Mouse (Mus musculus): ENCODE measurements around the gene Ctu2.

Gene Ctu2

DNA sequence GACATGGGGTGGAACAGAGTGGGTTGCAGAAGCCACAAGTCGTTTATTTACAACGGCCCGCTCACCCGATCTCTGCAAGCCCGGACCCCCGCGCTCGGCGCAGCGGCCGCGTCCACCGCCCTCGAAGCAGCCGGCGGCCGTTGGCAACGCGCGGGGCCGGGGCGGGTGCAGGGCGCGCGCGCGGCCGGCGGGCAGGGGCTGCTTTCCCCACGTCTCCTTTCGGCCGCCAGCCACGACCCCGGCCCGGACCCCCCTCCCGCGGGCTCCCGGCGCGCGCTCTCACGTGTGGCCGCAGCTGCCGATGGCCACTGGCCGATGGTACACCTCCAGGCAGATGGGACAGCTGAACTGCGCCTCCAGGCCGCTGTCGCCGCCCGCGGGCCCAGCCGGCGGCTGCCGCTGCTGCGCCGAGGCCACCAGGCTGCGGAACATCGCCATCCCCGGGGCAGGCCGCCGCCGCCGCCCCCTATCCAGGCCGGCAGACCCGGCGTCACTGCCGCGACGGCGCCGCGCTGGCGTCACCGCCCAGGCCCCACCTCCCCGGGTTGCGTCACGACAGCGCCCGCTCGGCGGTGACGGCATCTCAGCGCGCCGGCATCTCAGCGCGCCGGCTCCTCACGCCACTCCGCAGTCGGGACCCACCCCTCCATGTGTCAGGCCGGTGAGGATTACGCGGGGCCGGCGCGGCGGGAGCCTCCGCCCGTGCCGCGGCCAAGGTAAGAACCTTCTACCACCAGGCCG lies at the start of gene Ctu2, which contains the start of gene Rnf166:
TSS of gene Ctu2 (plus strand) at position 564 of the 741 bp plus-strand sequence.
TSS of gene Rnf166 (minus strand) at position 485 of the 741 bp plus-strand sequence.
- peak; percentile 95 for DNase-seq (ENCODE audit: low read depth, low spot score)

GRCm38 (mm10) chr8:122426145-122426544 lies 49.8 kb upstream of the Ctu2 start:
- DNase-seq (ENCODE audit: low read depth, low spot score): no peak

DNA sequence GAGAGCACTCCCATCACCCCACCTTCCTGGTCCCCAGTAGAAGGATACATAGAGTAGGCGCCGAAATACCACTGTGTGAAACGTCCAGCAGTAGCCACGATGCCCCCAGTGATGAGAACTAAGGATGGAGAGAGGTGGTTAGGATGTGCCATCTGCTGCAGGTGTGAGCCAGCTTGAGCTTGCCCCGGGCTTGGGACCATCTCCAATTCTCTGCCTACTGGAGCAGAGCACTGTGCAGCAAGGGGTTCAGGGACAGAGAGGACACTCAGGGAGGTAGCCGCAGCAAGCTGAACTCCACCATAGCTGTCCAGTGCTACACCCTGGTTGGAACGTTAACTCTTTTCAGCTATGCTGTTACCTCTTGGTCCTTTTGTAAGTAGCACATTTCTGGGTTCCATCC lies 48.3 kb upstream of the Ctu2 start:
- no peak for DNase-seq (ENCODE audit: low read depth, low spot score)

- DNase-seq (ENCODE audit: low read depth, low spot score): no peak
Measured at GRCm38 (mm10) chr8:122428163-122428562, 47.8 kb upstream of the Ctu2 start.

DNA sequence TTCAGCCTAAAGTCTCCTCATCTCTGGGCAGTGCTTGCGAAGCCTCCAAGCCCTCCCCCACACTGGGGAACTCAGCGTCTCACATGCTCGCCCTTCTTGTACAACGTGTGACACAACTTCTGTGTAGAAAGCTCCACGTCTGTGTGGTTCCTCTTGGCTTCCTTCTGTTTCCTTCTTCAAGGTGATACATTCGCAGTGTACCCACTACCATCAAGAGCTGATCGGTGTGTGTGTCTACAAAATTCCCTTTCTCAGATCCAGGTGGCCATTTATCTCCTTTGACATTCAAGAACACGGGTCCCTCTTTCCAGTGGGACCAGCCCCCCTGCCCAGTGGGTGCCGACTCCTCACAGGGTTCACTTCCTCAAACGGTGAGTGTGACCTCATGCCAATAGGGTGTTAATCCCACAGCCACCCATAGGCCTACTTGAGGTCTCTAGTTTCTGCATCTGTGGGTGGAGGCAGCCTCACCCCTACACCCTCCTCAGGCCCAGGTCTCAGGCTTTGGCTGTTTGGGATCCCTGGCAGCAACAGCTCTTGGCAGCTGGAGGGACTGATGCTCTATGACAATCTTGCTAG lies 45.8 kb upstream of the Ctu2 start:
- DNase-seq (ENCODE audit: low read depth, low spot score): peak; percentile 32

- DNase-seq (ENCODE audit: low read depth, low spot score): no peak
Measured at GRCm38 (mm10) chr8:122430646-122431045, 45.3 kb upstream of the Ctu2 start.

DNA sequence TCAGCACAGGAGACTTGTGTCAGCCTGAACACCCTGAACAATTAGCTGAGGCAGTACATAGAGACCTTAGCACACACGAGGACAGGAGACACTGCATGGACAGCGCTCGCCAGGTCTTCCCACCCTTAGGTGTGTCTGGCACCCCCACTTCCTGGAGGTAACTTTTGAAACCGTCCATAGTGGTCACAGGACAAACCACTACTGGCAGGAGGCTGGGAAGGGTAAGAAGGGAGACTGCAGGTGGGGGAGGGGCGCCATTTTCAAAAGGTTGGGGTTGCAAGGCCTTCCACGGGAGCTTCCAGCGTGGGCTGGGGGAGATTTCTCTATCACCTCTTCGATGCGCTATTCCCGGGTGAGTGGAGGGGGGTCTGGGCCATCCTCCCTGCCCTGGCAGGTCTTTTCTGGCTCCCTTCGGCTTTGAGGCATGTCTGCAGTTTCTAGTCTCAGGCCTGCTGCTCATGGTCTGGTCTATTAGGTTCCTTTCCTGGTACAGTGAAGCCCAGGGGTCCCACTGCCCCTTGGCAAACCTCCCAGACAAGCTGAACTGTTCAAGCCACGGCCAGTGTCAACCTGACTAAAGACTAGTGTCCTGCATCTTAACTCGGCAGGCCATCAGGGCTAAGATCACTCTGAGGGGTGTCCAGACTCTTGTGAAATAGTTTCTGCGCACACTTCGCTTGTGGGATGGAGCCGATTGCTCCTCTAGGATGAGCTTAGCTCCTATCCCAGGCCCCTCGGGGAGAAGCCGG lies 44.1 kb upstream of the Ctu2 start:
- DNase-seq (ENCODE audit: low read depth, low spot score): peak; percentile 33

GRCm38 (mm10) chr8:122432443-122433268 lies 43.3 kb upstream of the Ctu2 start, which contains the start of gene Cyba:
TSS of gene Cyba (minus strand) at chr8:122432930.
- DNase-seq (ENCODE audit: low read depth, low spot score): peak; percentile 89

DNA sequence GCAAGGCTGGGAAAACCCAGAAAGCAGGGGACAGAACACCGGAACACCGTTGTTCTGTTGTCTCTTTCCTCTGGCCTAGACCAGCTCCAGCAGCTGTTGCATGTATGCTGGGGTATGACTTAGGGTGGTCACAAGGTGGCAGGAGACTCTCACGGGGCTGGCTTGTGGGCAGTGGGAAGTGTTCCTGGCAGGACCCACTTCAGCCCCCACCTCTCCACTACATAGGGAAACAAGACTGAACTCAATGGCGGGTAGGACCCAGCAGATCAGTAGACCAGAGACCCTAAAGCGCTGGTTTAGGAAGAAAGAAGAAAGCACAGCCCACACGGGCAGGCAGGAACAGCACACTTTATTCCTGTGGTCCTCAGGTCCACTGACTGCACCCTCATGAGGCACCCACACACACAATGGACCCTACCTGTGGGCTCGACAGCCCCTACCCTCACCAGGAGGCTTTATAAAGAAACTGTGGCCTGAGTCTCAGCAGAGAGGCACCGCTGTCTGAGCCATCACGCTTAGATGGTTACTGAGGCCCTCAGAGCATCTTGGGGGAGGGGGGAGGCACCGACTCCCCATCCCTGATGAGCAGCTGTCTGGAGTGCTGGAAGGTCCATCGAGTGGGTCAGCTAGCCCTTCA lies 42.6 kb upstream of the Ctu2 start:
- DNase-seq (ENCODE audit: low read depth, low spot score): no peak

DNA sequence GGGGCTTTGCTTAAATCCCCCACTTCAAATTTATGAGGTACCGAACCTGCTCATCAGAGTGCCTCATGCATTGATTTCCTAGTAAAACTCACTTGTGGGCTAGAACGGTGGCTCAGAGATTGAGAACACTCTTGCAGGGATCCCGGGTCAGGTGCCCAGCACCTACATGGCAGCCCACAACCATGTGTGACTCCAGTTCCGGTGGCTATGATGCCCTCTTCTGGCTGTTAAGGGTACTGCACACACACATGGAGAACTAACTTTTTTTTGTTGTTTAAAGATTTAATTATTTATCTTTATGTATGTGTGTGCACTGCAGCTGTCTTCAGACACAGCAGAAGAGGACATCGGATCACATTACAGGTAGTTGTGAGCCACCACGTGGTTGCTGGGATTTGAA lies 40.6 kb upstream of the Ctu2 start:
- peak; percentile 35 for DNase-seq (ENCODE audit: low read depth, low spot score)

- peak; percentile 44 for DNase-seq (ENCODE audit: low read depth, low spot score)
Measured at GRCm38 (mm10) chr8:122436146-122436545, 39.8 kb upstream of the Ctu2 start.

DNA sequence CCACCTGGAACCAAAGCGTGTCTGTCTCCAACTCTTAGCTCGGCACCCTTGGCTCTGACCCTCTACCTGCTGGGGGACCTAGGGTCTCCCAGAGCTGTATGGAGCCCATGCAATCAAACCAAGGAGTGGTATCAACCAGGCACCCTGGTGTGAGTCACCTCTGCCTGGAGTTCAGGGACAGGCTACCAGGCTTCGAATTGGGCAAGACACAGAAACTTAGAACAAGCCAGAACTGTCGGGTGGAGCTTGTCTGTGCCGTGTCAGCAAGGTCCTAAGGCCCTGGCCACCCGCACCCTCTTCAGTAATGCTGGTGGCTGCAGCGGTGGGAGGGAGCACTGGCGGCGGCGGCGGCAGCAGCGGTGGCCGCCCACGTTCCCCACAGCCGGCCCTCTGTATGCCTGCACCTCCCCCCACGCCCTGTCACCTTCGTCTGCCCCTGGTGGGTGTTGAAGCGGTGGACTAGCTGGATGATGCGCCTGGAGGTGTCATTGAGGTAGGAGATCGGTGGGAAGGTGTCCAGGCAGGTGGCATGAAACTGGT lies 39.3 kb upstream of the Ctu2 start:
- peak; percentile 52 for DNase-seq (ENCODE audit: low read depth, low spot score)

DNA sequence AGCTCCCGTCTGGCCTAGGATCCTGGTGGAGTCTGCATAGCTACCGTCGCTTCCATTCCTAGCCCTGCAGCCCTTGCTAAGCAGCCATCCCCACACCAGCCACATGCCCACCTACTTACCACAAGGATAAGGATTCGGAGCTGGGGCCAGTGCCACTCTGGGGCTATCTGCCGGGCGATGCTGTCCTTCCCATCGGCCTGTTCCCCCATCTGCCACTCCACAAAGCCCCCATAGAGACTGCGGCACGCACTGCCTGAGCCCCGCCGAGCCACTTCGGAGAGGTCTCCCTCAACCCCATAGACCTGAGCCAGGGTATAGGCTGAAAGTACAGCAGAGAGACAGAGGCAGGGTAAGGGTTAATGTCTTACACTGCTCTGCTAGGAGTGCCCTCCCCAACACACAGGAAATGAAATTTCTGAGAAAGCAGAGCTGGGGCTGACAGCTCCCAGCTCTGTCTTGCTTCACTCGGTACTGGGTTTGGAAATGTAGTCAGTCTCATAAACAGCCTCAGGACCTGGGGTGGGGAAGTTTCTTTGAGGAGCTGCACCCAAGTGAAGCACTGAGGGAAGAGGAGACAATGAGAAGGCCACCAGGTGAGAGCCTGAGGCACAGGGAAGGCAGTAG lies 38.1 kb upstream of the Ctu2 start:
- peak; percentile 49 for DNase-seq (ENCODE audit: low read depth, low spot score)

DNA sequence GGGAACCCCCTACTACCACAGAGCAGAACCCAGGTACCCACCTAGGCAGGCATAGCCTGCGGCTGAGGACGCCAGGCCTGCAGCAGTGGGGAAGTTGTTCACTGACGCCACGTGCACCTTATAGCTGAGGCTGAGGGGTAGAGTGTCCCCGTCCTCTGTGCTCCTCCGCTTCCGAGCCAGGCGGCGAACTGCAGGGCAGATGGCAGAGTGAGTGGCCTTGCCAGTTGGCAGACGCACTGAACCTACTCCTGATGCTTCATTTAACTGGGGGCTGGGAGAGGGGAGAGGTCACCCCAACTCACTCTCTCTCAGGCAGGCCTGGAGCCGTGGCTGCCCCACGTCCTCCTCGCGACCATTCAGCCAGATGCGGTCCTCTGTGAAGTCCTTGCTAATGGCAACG lies 36.6 kb upstream of the Ctu2 start:
- DNase-seq (ENCODE audit: low read depth, low spot score): no peak

GRCm38 (mm10) chr8:122441326-122441725 lies 34.6 kb upstream of the Ctu2 start:
- DNase-seq (ENCODE audit: low read depth, low spot score): no peak

- no peak for DNase-seq (ENCODE audit: low read depth, low spot score)
Measured at GRCm38 (mm10) chr8:122442356-122442755, 33.6 kb upstream of the Ctu2 start.

- DNase-seq (ENCODE audit: low read depth, low spot score): peak; percentile 25
Measured at GRCm38 (mm10) chr8:122442781-122443180, 33.2 kb upstream of the Ctu2 start.

- peak; percentile 100 for DNase-seq (ENCODE audit: low read depth, low spot score)
Measured at GRCm38 (mm10) chr8:122443262-122444006, 32.5 kb upstream of the Ctu2 start, which contains the start of gene Mvd. TSS of gene Mvd (minus strand) at chr8:122443422.

- DNase-seq (ENCODE audit: low read depth, low spot score): peak; percentile 85
Measured at GRCm38 (mm10) chr8:122444058-122444748, 31.7 kb upstream of the Ctu2 start.

Measured in CD4-positive helper T cell, adult 2 months (primary cell).